Mouse (Mus musculus): Measurements from ENCODE around the gene S100a3. TPM values are rescaled to one million over a fixed set of nuclear protein-coding genes. Genes with fewer than 3 reads are reported as not detected.

S100a3 gene
- polyA plus RNA-seq, 1 experiment from 2014 or later, result not detected

DNA sequence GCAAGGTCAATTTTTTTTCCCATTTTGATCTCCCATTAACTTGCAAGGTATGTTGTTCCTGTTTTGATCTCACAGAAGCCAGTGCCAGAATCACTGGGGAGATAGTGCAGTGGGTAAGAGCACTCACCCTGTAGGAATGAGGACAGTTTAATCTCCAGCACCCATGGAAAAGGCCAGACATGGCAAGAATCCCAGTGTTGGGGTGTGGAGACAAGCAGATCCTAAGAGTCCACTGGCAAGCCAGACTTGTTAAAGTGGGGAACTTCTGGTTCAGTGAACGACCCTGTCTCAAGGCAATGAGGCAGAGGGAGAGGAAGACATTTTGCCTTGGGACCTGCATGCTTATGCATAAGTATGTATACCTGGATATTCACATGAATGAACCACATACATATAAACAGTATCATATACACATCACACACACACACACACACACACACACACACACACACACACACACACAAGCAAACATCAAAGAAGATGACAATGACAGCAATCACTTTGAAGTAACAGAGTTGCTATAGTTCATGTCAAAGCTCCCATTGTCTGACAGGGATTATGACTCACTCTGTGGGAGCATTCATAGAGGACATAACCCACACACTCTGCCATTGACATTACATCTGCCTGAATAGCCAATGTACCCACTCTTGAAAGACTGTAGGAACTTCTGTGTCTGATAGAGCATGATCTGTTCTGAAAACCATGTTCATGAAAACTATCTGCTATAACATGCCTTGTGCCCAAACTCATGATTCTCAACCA, 78.3 kb downstream of the S100a3 start:
- H3K4me3 ChIP-seq (ENCODE audit: low read depth, low read length), result no peak overlapping the region
- no peaks in the 10 kb centered on the region for H3K9me3 ChIP-seq (replicated peaks; ENCODE audit: control insufficient read depth, low read length, poor library complexity, severe bottlenecking)
- WGBS, result 86% methylated on average over 1 of the region's 1 CpGs
- H3K27ac ChIP-seq (ENCODE audit: low read length), result no peak overlapping the region
- no peaks in the 10 kb centered on the region for H3K36me3 ChIP-seq (ENCODE audit: control insufficient read depth, insufficient read depth, low read length)
- H3K4me2 ChIP-seq (ENCODE audit: low read length), result no peak overlapping the region
- H3K4me1 ChIP-seq (ENCODE audit: control insufficient read depth, insufficient read depth, low read length), result no peaks in the 10 kb centered on the region
- H3K27me3 ChIP-seq (ENCODE audit: control insufficient read depth, insufficient read depth, low read depth, low read length), result no peaks in the 10 kb centered on the region; the same call in 1 of the 2 replicates
- no peak overlapping the region for H3K9ac ChIP-seq (ENCODE audit: low read depth, low read length)
- no peak for ATAC-seq

DNA sequence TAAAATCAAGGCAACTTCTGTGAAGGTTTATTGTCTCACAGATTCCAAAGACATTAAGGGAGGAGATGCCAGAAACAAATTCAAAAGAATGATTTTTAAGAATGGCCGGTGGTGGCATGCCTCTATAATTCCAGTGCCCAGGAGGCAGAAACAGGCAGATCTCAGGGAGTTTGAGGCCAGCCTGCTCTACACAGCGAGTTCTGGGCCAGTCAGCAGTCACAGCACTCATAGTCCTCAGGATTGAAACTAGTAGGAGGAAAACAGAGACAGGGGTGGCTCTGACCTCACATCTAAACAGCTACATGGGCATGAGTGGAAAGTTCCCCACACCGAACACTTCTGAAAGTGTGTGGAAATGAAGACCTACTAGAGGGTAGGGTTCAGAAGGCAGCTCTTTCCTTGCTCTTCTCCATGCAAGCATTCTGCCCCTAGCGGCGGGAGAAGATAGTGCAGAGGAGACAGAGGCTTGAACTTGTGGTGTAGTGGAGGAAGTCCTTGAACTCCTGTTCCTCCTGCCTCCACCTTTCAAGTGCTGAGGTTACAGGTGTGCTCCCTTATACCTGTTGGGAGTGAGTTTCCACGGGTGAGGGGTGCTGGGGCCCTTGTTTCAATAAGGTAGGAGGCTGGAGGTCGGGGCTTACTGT, 79.3 kb downstream of the S100a3 start:
- no peak overlapping the region for H3K4me3 ChIP-seq (ENCODE audit: low read depth, low read length)
- no peaks in the 10 kb centered on the region; the same call in 1 of the 2 replicates for H3K27me3 ChIP-seq (ENCODE audit: control insufficient read depth, insufficient read depth, low read depth, low read length)
- no peak overlapping the region for H3K9ac ChIP-seq (ENCODE audit: low read depth, low read length)
- no peaks in the 10 kb centered on the region for H3K4me1 ChIP-seq (ENCODE audit: control insufficient read depth, insufficient read depth, low read length)
- ATAC-seq, result no peak
- no peaks in the 10 kb centered on the region for H3K36me3 ChIP-seq (ENCODE audit: control insufficient read depth, insufficient read depth, low read length)
- H3K4me2 ChIP-seq (ENCODE audit: low read length), result no peak overlapping the region
- 55% methylated on average over 7 of the region's 7 CpGs for WGBS
- H3K9me3 ChIP-seq (replicated peaks; ENCODE audit: control insufficient read depth, low read length, poor library complexity, severe bottlenecking), result no peaks in the 10 kb centered on the region
- H3K27ac ChIP-seq (ENCODE audit: low read length), result no peak overlapping the region

DNA sequence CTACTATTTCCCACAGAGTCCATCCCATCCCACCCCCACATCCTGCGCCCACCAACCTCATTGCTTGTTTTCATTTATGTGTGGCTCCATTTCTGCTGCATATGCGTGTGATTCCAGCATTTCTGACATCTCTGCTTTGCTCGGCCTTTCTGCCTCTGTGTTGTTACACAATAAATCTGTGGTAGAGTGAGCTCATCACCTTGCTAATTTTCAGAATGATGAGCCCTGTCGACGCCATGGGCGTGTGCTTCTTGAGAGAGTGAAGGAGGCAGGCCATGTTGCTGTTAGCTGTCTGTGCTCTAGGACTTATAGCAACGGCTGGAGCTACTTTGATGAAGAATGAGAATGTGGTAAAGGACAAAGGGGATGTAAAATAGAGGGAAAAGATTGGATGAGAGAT, 80.6 kb downstream of the S100a3 start:
- H3K4me3 ChIP-seq (ENCODE audit: low read depth, low read length), result no peak overlapping the region
- H3K27me3 ChIP-seq (ENCODE audit: control insufficient read depth, insufficient read depth, low read depth, low read length), result no peaks in the 10 kb centered on the region; the same call in 1 of the 2 replicates
- H3K9me3 ChIP-seq (replicated peaks; ENCODE audit: control insufficient read depth, low read length, poor library complexity, severe bottlenecking), result no peaks in the 10 kb centered on the region
- no peaks in the 10 kb centered on the region for H3K4me1 ChIP-seq (ENCODE audit: control insufficient read depth, insufficient read depth, low read length)
- H3K4me2 ChIP-seq (ENCODE audit: low read length), result no peak overlapping the region
- no peaks in the 10 kb centered on the region for H3K36me3 ChIP-seq (ENCODE audit: control insufficient read depth, insufficient read depth, low read length)
- no peak overlapping the region for H3K27ac ChIP-seq (ENCODE audit: low read length)
- WGBS, result 88% methylated on average over 7 of the region's 7 CpGs
- no peak for ATAC-seq
- no peak overlapping the region for H3K9ac ChIP-seq (ENCODE audit: low read depth, low read length)

DNA sequence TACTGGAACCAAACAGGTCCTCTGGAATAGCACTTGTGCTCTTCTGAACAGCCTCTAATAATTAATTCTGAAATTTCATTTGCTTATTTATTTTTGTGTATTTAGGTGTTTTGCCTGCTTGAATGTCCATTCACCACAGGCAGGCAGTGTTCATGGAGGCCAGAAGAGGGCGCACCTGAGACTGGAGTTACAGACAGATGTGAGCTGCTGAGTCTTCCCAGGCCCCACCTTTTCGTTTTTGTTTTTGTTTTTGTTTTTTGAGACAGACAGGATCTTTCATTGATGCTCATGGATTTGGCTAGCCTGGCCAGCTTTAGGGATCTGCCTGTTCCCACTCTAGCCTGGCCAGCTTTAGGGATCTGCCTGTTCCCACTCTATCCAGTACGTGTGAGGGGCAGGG, 83.8 kb downstream of the S100a3 start:
- Histone ChIP-seq H3K9me3 (replicated peaks; ENCODE audit: control insufficient read depth, low read length, poor library complexity, severe bottlenecking) (no peaks in the 10 kb centered on the region), H3K9ac (ENCODE audit: low read depth, low read length) (no peak overlapping the region), H3K4me1 (ENCODE audit: control insufficient read depth, insufficient read depth, low read length) (no peaks in the 10 kb centered on the region), H3K36me3 (ENCODE audit: control insufficient read depth, insufficient read depth, low read length) (no peaks in the 10 kb centered on the region), H3K27ac (ENCODE audit: low read length) (no peak overlapping the region), H3K4me3 (ENCODE audit: low read depth, low read length) (no peak overlapping the region), H3K4me2 (ENCODE audit: low read length) (no peak overlapping the region), H3K27me3 (ENCODE audit: control insufficient read depth, insufficient read depth, low read depth, low read length) (no peaks in the 10 kb centered on the region)
- 53% methylated on average over 3 of the region's 3 CpGs for WGBS
- no peak for ATAC-seq

DNA sequence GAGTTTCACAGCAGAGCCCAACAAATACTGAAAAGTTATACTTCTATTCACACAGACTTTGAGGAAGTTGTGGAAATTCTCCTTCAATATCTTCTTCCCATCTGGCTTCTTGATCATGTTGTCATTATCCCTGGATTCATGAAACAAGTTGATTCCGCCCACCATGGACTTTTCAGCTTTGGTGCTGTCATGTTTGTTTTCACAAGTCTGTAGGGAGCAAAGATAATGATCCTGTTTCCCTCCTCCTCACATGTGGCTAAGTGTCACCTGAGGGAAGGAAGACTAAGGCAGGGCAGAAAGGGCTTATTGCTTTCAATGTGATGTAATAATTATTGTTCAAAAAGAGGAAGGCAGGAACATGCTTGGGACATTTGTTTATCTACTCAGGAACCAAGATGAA, 86.9 kb downstream of the S100a3 start:
- H3K4me2 ChIP-seq (ENCODE audit: low read length), result no peak overlapping the region
- no peak overlapping the region for H3K4me3 ChIP-seq (ENCODE audit: low read depth, low read length)
- H3K36me3 ChIP-seq (ENCODE audit: control insufficient read depth, insufficient read depth, low read length), result no peaks in the 10 kb centered on the region
- H3K9me3 ChIP-seq (replicated peaks; ENCODE audit: control insufficient read depth, low read length, poor library complexity, severe bottlenecking), result no peaks in the 10 kb centered on the region
- no peak overlapping the region for H3K27ac ChIP-seq (ENCODE audit: low read length)
- H3K4me1 ChIP-seq (ENCODE audit: control insufficient read depth, insufficient read depth, low read length), result no peaks in the 10 kb centered on the region
- no peak overlapping the region for H3K9ac ChIP-seq (ENCODE audit: low read depth, low read length)
- WGBS, result 97% methylated on average over 1 of the region's 1 CpGs
- no peaks in the 10 kb centered on the region for H3K27me3 ChIP-seq (ENCODE audit: control insufficient read depth, insufficient read depth, low read depth, low read length)
- no peak for ATAC-seq

DNA sequence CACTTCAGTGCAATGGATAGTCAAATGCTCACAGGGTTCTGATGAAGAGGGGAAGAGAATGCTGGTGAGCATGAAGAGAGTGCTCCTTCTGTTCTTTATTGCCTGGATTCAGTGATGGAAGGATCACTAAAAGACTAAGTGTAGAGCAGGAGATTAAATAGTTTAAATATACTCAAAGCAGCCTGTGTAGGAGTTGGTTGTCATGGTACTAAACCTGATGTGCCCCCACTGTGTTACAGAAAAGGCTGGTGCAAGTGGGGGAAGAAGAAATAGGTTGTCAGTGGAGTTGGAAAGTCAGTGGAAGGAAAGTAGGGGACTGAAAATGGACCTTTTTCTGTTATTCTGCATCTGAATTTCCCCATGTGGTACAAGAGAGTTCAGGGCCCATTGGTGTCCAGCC, 88.6 kb downstream of the S100a3 start:
- H3K27ac ChIP-seq (ENCODE audit: low read length), result no peak overlapping the region
- H3K36me3 ChIP-seq (ENCODE audit: control insufficient read depth, insufficient read depth, low read length), result no peaks in the 10 kb centered on the region
- H3K9ac ChIP-seq (ENCODE audit: low read depth, low read length), result no peak overlapping the region
- no peak for ATAC-seq
- no peaks in the 10 kb centered on the region for H3K27me3 ChIP-seq (ENCODE audit: control insufficient read depth, insufficient read depth, low read depth, low read length)
- no peak overlapping the region for H3K4me2 ChIP-seq (ENCODE audit: low read length)
- no peaks in the 10 kb centered on the region for H3K9me3 ChIP-seq (replicated peaks; ENCODE audit: control insufficient read depth, low read length, poor library complexity, severe bottlenecking)
- no peaks in the 10 kb centered on the region for H3K4me1 ChIP-seq (ENCODE audit: control insufficient read depth, insufficient read depth, low read length)
- no peak overlapping the region for H3K4me3 ChIP-seq (ENCODE audit: low read depth, low read length)

DNA sequence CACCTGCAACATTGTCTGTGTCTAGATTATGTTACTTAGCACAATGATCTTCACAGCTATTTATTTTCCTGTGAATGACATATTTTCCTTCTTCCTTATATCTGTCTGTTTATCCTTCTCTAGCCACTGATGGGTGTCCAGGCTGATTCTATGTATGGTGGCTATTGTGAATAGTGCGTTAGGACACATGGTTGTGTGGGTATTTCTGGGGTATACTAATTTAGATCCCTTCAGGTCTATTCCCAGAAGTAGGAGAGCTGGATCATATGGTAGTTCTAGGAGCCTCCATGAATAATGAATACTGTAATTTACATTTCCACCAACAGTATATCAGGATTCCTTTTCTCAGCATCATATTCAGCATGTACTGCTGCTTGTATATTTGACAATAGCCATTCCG, 89.5 kb downstream of the S100a3 start:
- Histone ChIP-seq H3K9me3 (replicated peaks; ENCODE audit: control insufficient read depth, low read length, poor library complexity, severe bottlenecking) (no peaks in the 10 kb centered on the region), H3K4me3 (ENCODE audit: low read depth, low read length) (no peak overlapping the region), H3K9ac (ENCODE audit: low read depth, low read length) (no peak overlapping the region), H3K36me3 (ENCODE audit: control insufficient read depth, insufficient read depth, low read length) (no peaks in the 10 kb centered on the region), H3K27me3 (ENCODE audit: control insufficient read depth, insufficient read depth, low read depth, low read length) (no peaks in the 10 kb centered on the region), H3K4me1 (ENCODE audit: control insufficient read depth, insufficient read depth, low read length) (no peaks in the 10 kb centered on the region), H3K27ac (ENCODE audit: low read length) (no peak overlapping the region), H3K4me2 (ENCODE audit: low read length) (no peak overlapping the region)
- no peak for ATAC-seq
- WGBS, result 96% methylated on average over 2 of the region's 2 CpGs

Other genes with a start within 250 kb of the S100a3 start
- 30.7 and 33.8 TPM in 2 replicates for gene Slc27a3, start 170.6 kb upstream of the S100a3 start, polyA plus RNA-seq (2015; fragmentation: Nextera tagmentation; extraction: Ambion mirVana)
- gene Ints3, start 127.0 kb upstream of the S100a3 start, polyA plus RNA-seq (2015; fragmentation: Nextera tagmentation; extraction: Ambion mirVana), result 30.8 and 31.7 TPM in 2 replicates
- gene Npr1, start 94.7 kb upstream of the S100a3 start, polyA plus RNA-seq (2015; fragmentation: Nextera tagmentation; extraction: Ambion mirVana), result 1.9 TPM in 2 replicates
- 260 and 272 TPM in 2 replicates for gene Ilf2, start 84.5 kb upstream of the S100a3 start, polyA plus RNA-seq (2015; fragmentation: Nextera tagmentation; extraction: Ambion mirVana)
- 85.1 and 86.6 TPM in 2 replicates for gene Snapin, start 69.5 kb upstream of the S100a3 start, polyA plus RNA-seq (2015; fragmentation: Nextera tagmentation; extraction: Ambion mirVana)
- gene Chtop, start 51.1 kb upstream of the S100a3 start, polyA plus RNA-seq (2015; fragmentation: Nextera tagmentation; extraction: Ambion mirVana), result 167 and 181 TPM in 2 replicates
- gene S100a1, start 46.2 kb upstream of the S100a3 start, polyA plus RNA-seq (2015; fragmentation: Nextera tagmentation; extraction: Ambion mirVana), result 12.4 and 19.5 TPM in 2 replicates
- 7.6 and 8.9 TPM in 2 replicates for gene S100a13, start 46.1 kb upstream of the S100a3 start, polyA plus RNA-seq (2015; fragmentation: Nextera tagmentation; extraction: Ambion mirVana)
- gene S100a14, start 33.7 kb upstream of the S100a3 start, polyA plus RNA-seq (2015; fragmentation: Nextera tagmentation; extraction: Ambion mirVana), result not detected in 2 replicates
- 34.4 and 36.5 TPM in 2 replicates for gene S100a16, start 23.3 kb upstream of the S100a3 start, polyA plus RNA-seq (2015; fragmentation: Nextera tagmentation; extraction: Ambion mirVana)
- gene S100a2, start 29.7 kb downstream of the S100a3 start, polyA plus RNA-seq (2015; fragmentation: Nextera tagmentation; extraction: Ambion mirVana), result not detected in 2 replicates
- 0.65 TPM in 1 of 2 replicates, not detected in the other for gene Gm42674, start 41.3 kb downstream of the S100a3 start, polyA plus RNA-seq (2015; fragmentation: Nextera tagmentation; extraction: Ambion mirVana)
- gene S100a4, start 43.2 kb downstream of the S100a3 start, polyA plus RNA-seq (2015; fragmentation: Nextera tagmentation; extraction: Ambion mirVana), result 0.53 TPM in 1 of 2 replicates, not detected in the other
- not detected in 2 replicates for gene S100a5, start 47.9 kb downstream of the S100a3 start, polyA plus RNA-seq (2015; fragmentation: Nextera tagmentation; extraction: Ambion mirVana)
- gene S100a6, start 52.3 kb downstream of the S100a3 start, polyA plus RNA-seq (2015; fragmentation: Nextera tagmentation; extraction: Ambion mirVana), result 19.3 and 19.4 TPM in 2 replicates
- gene S100a7a, start 93.4 kb downstream of the S100a3 start, polyA plus RNA-seq (2015; fragmentation: Nextera tagmentation; extraction: Ambion mirVana), result 0.21 TPM in 1 of 2 replicates, not detected in the other
- 4.1 and 5.6 TPM in 2 replicates for gene S100a8, start 108.4 kb downstream of the S100a3 start, polyA plus RNA-seq (2015; fragmentation: Nextera tagmentation; extraction: Ambion mirVana)
- gene S100a9, start 135.1 kb downstream of the S100a3 start, polyA plus RNA-seq (2015; fragmentation: Nextera tagmentation; extraction: Ambion mirVana), result 2.3 and 4.6 TPM in 2 replicates
- not detected in 2 replicates for gene Pglyrp4, start 166.3 kb downstream of the S100a3 start, polyA plus RNA-seq (2015; fragmentation: Nextera tagmentation; extraction: Ambion mirVana)
- gene Gm5849, start 217.3 kb downstream of the S100a3 start, polyA plus RNA-seq (2015; fragmentation: Nextera tagmentation; extraction: Ambion mirVana), result not detected in 2 replicates

Data from midbrain, embryonic 16.5 days (tissue).